Mouse (Mus musculus) liver, embryonic 13.5 days (tissue): ENCODE data around the gene Mindy1. TPM values are rescaled to one million over a fixed set of nuclear protein-coding genes. Genes with fewer than 3 reads are reported as not detected.
A peak's percentile ranks its signal among the peaks of the same experiment; 100 is the strongest.

Experiments
- ATAC-seq: fragments of 200-750 bp; cut with Nextera tagmentation; 2 replicates; pipeline ENCODE4 v1.8.0; 2017; ENCODE audit warnings: low read depth, mild to moderate bottlenecking, moderate number of reproducible peaks, moderate library complexity
- DNase-seq: peaks from one replicate; pipeline ENCODE4 v3.0.0; 2022
- H3K27ac ChIP-seq: fragments of 300-500 bp; sonication (generic); 2 replicates; pipeline ENCODE4 v1.5.1; 2015; ENCODE audit warnings: moderate library complexity, mild to moderate bottlenecking, inconsistent platforms
- H3K27me3 ChIP-seq: fragments of 300-500 bp; sonication (generic); 2 replicates; pipeline ENCODE4 v1.6.1; 2015; ENCODE audit warnings: mild to moderate bottlenecking, inconsistent platforms
- H3K36me3 ChIP-seq: fragments of 300-500 bp; sonication (generic); 2 replicates; pipeline ENCODE4 v1.6.1; 2015; ENCODE audit warnings: mild to moderate bottlenecking, inconsistent platforms
- H3K4me1 ChIP-seq: fragments of 300-500 bp; sonication (generic); replicated peaks from 2 replicates; pipeline ENCODE4 v1.6.1; 2015; ENCODE audit warnings: inconsistent platforms
- H3K4me2 ChIP-seq: fragments of 300-500 bp; sonication (generic); 2 replicates; pipeline ENCODE4 v1.6.1; 2015; ENCODE audit warnings: inconsistent platforms, mild to moderate bottlenecking, moderate library complexity
- H3K4me3 ChIP-seq: fragments of 300-500 bp; sonication (generic); replicated peaks from 2 replicates; pipeline ENCODE4 v1.5.1; 2015; ENCODE audit warnings: mild to moderate bottlenecking, inconsistent platforms
- H3K9ac ChIP-seq: fragments of 300-500 bp; sonication (generic); 2 replicates; pipeline ENCODE4 v1.6.1; 2015; ENCODE audit warnings: mild to moderate bottlenecking, inconsistent platforms
- H3K9me3 ChIP-seq: fragments of 300-500 bp; sonication (generic); replicated peaks from 2 replicates; pipeline ENCODE4 v1.6.1; 2016; ENCODE audit warnings: inconsistent platforms
- WGBS: fragments of 180-500 bp; shearing (Covaris S2); methylation state at CpG from one replicate; pipeline ENCODE4 v1.1.7; 2015; ENCODE audit not compliant: insufficient replicate concordance; 5-methylcytosine and 5-hydroxymethylcytosine counted together
- polyA plus RNA-seq: library from polyadenylated mRNA; unstranded; fragments of >200 nt; fragmentation: Nextera tagmentation; extraction: Ambion mirVana; gene quantifications from 2 replicates; pipeline ENCODE4 v1.2.1, GENCODE M21; 2015

The Mindy1 gene
- polyA plus RNA-seq, 1 experiment from 2014 or later: 17.0 TPM

- H3K27ac ChIP-seq: peak overlapping the region; percentile 2
- WGBS: 62% methylated on average over 5 of the region's 5 CpGs
- no peaks in the 10 kb centered on the region for H3K9me3 ChIP-seq
- ATAC-seq (no peak), DNase-seq (no peak)
- H3K27me3 ChIP-seq: no peaks in the 10 kb centered on the region
- H3K36me3 ChIP-seq: no peaks in the 10 kb centered on the region
- no peak overlapping the region for H3K9ac ChIP-seq
- no peak overlapping the region for H3K4me3 ChIP-seq
- no peak overlapping the region for H3K4me2 ChIP-seq
- H3K4me1 ChIP-seq: peaks cover 15% of the 10 kb centered on the region
Observed at GRCm38 (mm10) chr3:95246465-95247231, 34.5 kb upstream of the Mindy1 start.

GRCm38 (mm10) chr3:95247660-95248336 lies 33.3 kb upstream of the Mindy1 start:
- no peaks in the 10 kb centered on the region for H3K27me3 ChIP-seq
- H3K4me1 ChIP-seq: peaks cover 15% of the 10 kb centered on the region
- no peak for DNase-seq
- H3K9me3 ChIP-seq: no peaks in the 10 kb centered on the region
- ATAC-seq: no peak
- no peak overlapping the region for H3K4me2 ChIP-seq
- peaks cover under 1% of the 10 kb centered on the region; the same call in 1 of the 2 replicates for H3K36me3 ChIP-seq
- WGBS: 50% methylated on average over 1 of the region's 1 CpGs
- H3K27ac ChIP-seq: no peak overlapping the region
- H3K9ac ChIP-seq: no peak overlapping the region
- H3K4me3 ChIP-seq: no peak overlapping the region

GRCm38 (mm10) chr3:95250361-95250760 lies 30.8 kb upstream of the Mindy1 start:
- no peak overlapping the region for H3K4me3 ChIP-seq
- DNase-seq (no peak), ATAC-seq (no peak)
- H3K4me2 ChIP-seq: no peak overlapping the region
- H3K27me3 ChIP-seq: no peaks in the 10 kb centered on the region
- WGBS: 72% methylated on average over 5 of the region's 5 CpGs
- no peaks in the 10 kb centered on the region for H3K9me3 ChIP-seq
- peaks cover 17% of the 10 kb centered on the region for H3K36me3 ChIP-seq
- peaks cover 15% of the 10 kb centered on the region for H3K4me1 ChIP-seq
- H3K9ac ChIP-seq: no peak overlapping the region
- no peak overlapping the region for H3K27ac ChIP-seq

GRCm38 (mm10) chr3:95250783-95251424 lies 30.2 kb upstream of the Mindy1 start, which contains the start of gene Bnipl:
TSS of gene Bnipl (minus strand) at chr3:95251193.
- Histone ChIP-seq H3K36me3 (peaks cover 23% of the 10 kb centered on the region), H3K9ac (no peak within 1 kb of the TSS), H3K27ac (no peak within 1 kb of the TSS), H3K4me3 (no peak within 1 kb of the TSS), H3K9me3 (no peaks in the 10 kb centered on the region), H3K27me3 (no peaks in the 10 kb centered on the region), H3K4me1 (peaks cover 15% of the 10 kb centered on the region), H3K4me2 (no peak within 1 kb of the TSS)
- DNase-seq (no peak), ATAC-seq (no peak)
- 46% methylated on average over 7 of the region's 7 CpGs for WGBS

GRCm38 (mm10) chr3:95256931-95257330 lies 24.2 kb upstream of the Mindy1 start:
- 78% methylated on average over 5 of the region's 5 CpGs for WGBS
- H3K4me3 ChIP-seq: no peak overlapping the region
- H3K4me1 ChIP-seq: no peaks in the 10 kb centered on the region
- H3K4me2 ChIP-seq: no peak overlapping the region
- peaks cover 67% of the 10 kb centered on the region for H3K36me3 ChIP-seq
- no peaks in the 10 kb centered on the region for H3K9me3 ChIP-seq
- no peak overlapping the region for H3K9ac ChIP-seq
- ATAC-seq: no peak
- no peaks in the 10 kb centered on the region for H3K27me3 ChIP-seq
- no peak for DNase-seq
- no peak overlapping the region for H3K27ac ChIP-seq

GRCm38 (mm10) chr3:95261975-95262374 lies 19.2 kb upstream of the Mindy1 start:
- ATAC-seq (no peak), DNase-seq (no peak)
- no peak overlapping the region for H3K27ac ChIP-seq
- peaks cover 69% of the 10 kb centered on the region for H3K36me3 ChIP-seq
- 0 out of 2 replicates have a peak, but pooled peaks cover 8% of the 10 kb centered on the region for H3K4me1 ChIP-seq
- H3K9me3 ChIP-seq: no peaks in the 10 kb centered on the region
- no peak overlapping the region for H3K4me3 ChIP-seq
- WGBS: 88% methylated on average over 4 of the region's 4 CpGs
- H3K27me3 ChIP-seq: no peaks in the 10 kb centered on the region
- H3K4me2 ChIP-seq: no peak overlapping the region
- no peak overlapping the region for H3K9ac ChIP-seq

GRCm38 (mm10) chr3:95263089-95263739 lies 17.9 kb upstream of the Mindy1 start:
- Histone ChIP-seq H3K9me3 (no peaks in the 10 kb centered on the region), H3K36me3 (peaks cover 72% of the 10 kb centered on the region), H3K4me1 (0 out of 2 replicates have a peak, but pooled peaks cover 11% of the 10 kb centered on the region), H3K4me3 (no peak overlapping the region), H3K9ac (no peak overlapping the region), H3K4me2 (no peak overlapping the region), H3K27ac (peak overlapping the region; percentile 63), H3K27me3 (no peaks in the 10 kb centered on the region)
- ATAC-seq (peak; percentile 78), DNase-seq (peak; percentile 67)
- WGBS: 36% methylated on average over 11 of the region's 11 CpGs

- H3K27me3 ChIP-seq: no peaks in the 10 kb centered on the region
- DNase-seq: no peak
- H3K4me3 ChIP-seq: no peak overlapping the region
- H3K9ac ChIP-seq: no peak overlapping the region
- H3K36me3 ChIP-seq: peaks cover 76% of the 10 kb centered on the region
- H3K4me1 ChIP-seq: 0 out of 2 replicates have a peak, but pooled peaks cover 11% of the 10 kb centered on the region
- ATAC-seq: no peak
- no peaks in the 10 kb centered on the region for H3K9me3 ChIP-seq
- H3K27ac ChIP-seq: no peak overlapping the region
- WGBS: 76% methylated on average over 1 of the region's 1 CpGs
- no peak overlapping the region for H3K4me2 ChIP-seq
Observed at GRCm38 (mm10) chr3:95264724-95265123, 16.4 kb upstream of the Mindy1 start.

- Histone ChIP-seq H3K4me3 (no peak overlapping the region), H3K36me3 (peaks cover 67% of the 10 kb centered on the region), H3K4me1 (peaks cover 14% of the 10 kb centered on the region), H3K27me3 (no peaks in the 10 kb centered on the region), H3K9ac (no peak overlapping the region), H3K4me2 (no peak overlapping the region), H3K9me3 (no peaks in the 10 kb centered on the region), H3K27ac (no peak overlapping the region)
- ATAC-seq (no peak), DNase-seq (no peak)
- whole genome bisulfite sequencing: 89% methylated on average over 3 of the region's 3 CpGs
Observed at GRCm38 (mm10) chr3:95266052-95266451, 15.1 kb upstream of the Mindy1 start.

GRCm38 (mm10) chr3:95267855-95268254 lies 13.3 kb upstream of the Mindy1 start:
- Histone ChIP-seq H3K27me3 (no peaks in the 10 kb centered on the region), H3K27ac (no peak overlapping the region; the same call in 1 of the 2 replicates), H3K9me3 (no peaks in the 10 kb centered on the region), H3K4me2 (no peak overlapping the region), H3K4me1 (peaks cover 14% of the 10 kb centered on the region), H3K4me3 (no peak overlapping the region), H3K36me3 (peaks cover 54% of the 10 kb centered on the region), H3K9ac (no peak overlapping the region)
- DNase-seq (no peak), ATAC-seq (no peak)

- Histone ChIP-seq H3K36me3 (peaks cover 42% of the 10 kb centered on the region), H3K4me2 (no peak overlapping the region), H3K27ac (no peak overlapping the region), H3K9me3 (no peaks in the 10 kb centered on the region), H3K4me3 (no peak overlapping the region), H3K9ac (no peak overlapping the region), H3K27me3 (no peaks in the 10 kb centered on the region), H3K4me1 (peaks cover 21% of the 10 kb centered on the region)
- WGBS: 88% methylated on average over 5 of the region's 5 CpGs
- DNase-seq (no peak), ATAC-seq (no peak)
Observed at GRCm38 (mm10) chr3:95269789-95270188, 11.4 kb upstream of the Mindy1 start.
